21 mouse cellular contexts compared by ENCODE assay signal in the genomic region with DNA sequence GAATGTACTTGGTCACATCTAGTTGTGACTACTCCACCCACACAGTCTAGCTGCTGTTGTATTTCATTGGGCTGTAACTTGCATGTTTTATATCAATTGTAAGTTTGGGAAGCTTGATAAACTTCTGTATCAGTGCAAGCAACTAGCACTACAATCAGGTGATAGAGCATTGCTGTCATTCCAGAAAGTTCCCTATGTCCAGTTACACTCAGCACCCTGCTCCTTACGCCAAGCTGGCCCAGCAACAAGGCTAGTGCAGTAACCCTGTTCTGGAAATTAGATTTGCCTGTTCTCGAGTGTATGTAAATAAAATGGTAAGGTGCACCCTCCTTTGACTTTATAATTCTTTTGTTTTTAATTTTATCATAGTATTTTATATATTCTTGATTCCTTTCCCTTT. TPM values are rescaled to one million over a fixed set of nuclear protein-coding genes. Genes with fewer than 3 reads are reported as not detected.
A peak's percentile ranks its signal among the peaks of the same experiment; 100 is the strongest.
DNase-seq lines count a peak whose midpoint lies in the region; ATAC-seq and TF ChIP-seq lines count a peak whose summit lies in the region.
"Had no signal": no experiment of that assay in that cellular context is flagged by ENCODE, and none has a peak within 500 bp of the region (broad histone marks: within the 10 kb centered on the region; RNA-seq: fewer than 3 reads in every experiment).

No protein-coding gene starts in this region.

- no peaks in the 10 kb centered on the region for H3K9me3 ChIP-seq in heart, embryonic 12.5 days (replicated peaks)
- H3K9me3 ChIP-seq in intestine, embryonic 14.5 days (ENCODE audit: control insufficient read depth, low read length) = no peaks in the 10 kb centered on the region
- H3K9me3 ChIP-seq in intestine, embryonic 15.5 days = no peaks in the 10 kb centered on the region
- no peaks in the 10 kb centered on the region for H3K9me3 ChIP-seq in lung, embryonic 14.5 days (ENCODE audit: low read depth, low read length)
- no peaks in the 10 kb centered on the region for H3K9me3 ChIP-seq in limb, embryonic 15.5 days
- H3K9me3 ChIP-seq: forebrain, embryonic 12.5 days had no signal

- peak overlapping the region; percentile 45 for H3K27ac ChIP-seq in heart, embryonic 12.5 days (ENCODE audit: poor library complexity, severe bottlenecking)
- 0 out of 2 replicates have a peak overlapping the region, but pooled peaks have one; percentile 57 for H3K27ac ChIP-seq in intestine, embryonic 14.5 days (ENCODE audit: low read depth)
- no peak overlapping the region for H3K27ac ChIP-seq in intestine, embryonic 15.5 days
- peak overlapping the region; percentile 78 for H3K27ac ChIP-seq in lung, embryonic 14.5 days (ENCODE audit: low read depth)
- H3K27ac ChIP-seq in limb, embryonic 15.5 days = peak overlapping the region; percentile 34; the same call in 1 of the 2 replicates
- H3K27ac ChIP-seq: forebrain, embryonic 12.5 days; hindbrain, embryonic 14.5 days had no signal

- H3K36me3 ChIP-seq in heart, embryonic 12.5 days = peaks cover 18% of the 10 kb centered on the region
- H3K36me3 ChIP-seq in intestine, embryonic 14.5 days (ENCODE audit: control insufficient read depth, insufficient read depth, low read length) = peaks cover 28% of the 10 kb centered on the region
- 0 out of 2 replicates have a peak, but pooled peaks cover 3% of the 10 kb centered on the region for H3K36me3 ChIP-seq in intestine, embryonic 15.5 days
- peaks cover 19% of the 10 kb centered on the region for H3K36me3 ChIP-seq in lung, embryonic 14.5 days (ENCODE audit: insufficient read depth)
- 0 out of 2 replicates have a peak, but pooled peaks cover 11% of the 10 kb centered on the region for H3K36me3 ChIP-seq in limb, embryonic 15.5 days

- WGBS in heart, embryonic 12.5 days = 45% methylated on average over 2 of the region's 2 CpGs
- WGBS in intestine, embryonic 14.5 days = 62% methylated on average over 2 of the region's 2 CpGs
- WGBS in intestine, embryonic 15.5 days = 74% methylated on average over 2 of the region's 2 CpGs
- 70% methylated on average over 2 of the region's 2 CpGs for WGBS in lung, embryonic 14.5 days
- WGBS in limb, embryonic 15.5 days = 77% methylated on average over 2 of the region's 2 CpGs

- no peak for DNase-seq in heart, adult 8-10 months (ENCODE audit: low spot score)
- peak; percentile 35 for DNase-seq in intestine, embryonic 14.5 days (ENCODE audit: low spot score)
- DNase-seq in lung, embryonic 14.5 days = no peak
- DNase-seq in lung, adult 18-20 months = no peak
- DNase-seq in layer of hippocampus, postnatal 10 days (ENCODE audit: low spot score in 2 of 2) = no peak
- DNase-seq: adrenal gland, postnatal 36 days; cerebellum, adult 11 months; cerebellum, adult 9-11 months; gastrocnemius, postnatal 25 days; kidney, adult 9 months; lung, postnatal 10 days; right cerebral cortex, adult 18-20 months had no signal

- ATAC-seq in heart, embryonic 12.5 days (ENCODE audit: insufficient number of reproducible peaks, low FRiP score) = peak; percentile 57; the same call in 1 of the 2 replicates
- ATAC-seq in intestine, embryonic 14.5 days (replicated peaks; ENCODE audit: low FRiP score, low TSS enrichment, low read depth) = no peak
- no peak for ATAC-seq in intestine, embryonic 15.5 days
- ATAC-seq in lung, embryonic 14.5 days (ENCODE audit: insufficient read depth) = no peak
- no peak for ATAC-seq in limb, embryonic 15.5 days (ENCODE audit: insufficient number of reproducible peaks, low FRiP score, low TSS enrichment, low read depth)
- ATAC-seq: inflammation-experienced regulatory T-cells, adult 6 months; Patski had no signal

- TF ChIP-seq CTCF in lung, embryonic 14.5 days (IDR thresholded peaks at IDR 0.05; ENCODE audit: low read depth) = no peak

- peaks cover 18% of the 10 kb centered on the region for H3K4me1 ChIP-seq in heart, embryonic 12.5 days (replicated peaks)
- peaks cover 15% of the 10 kb centered on the region for H3K4me1 ChIP-seq in intestine, embryonic 14.5 days (replicated peaks; ENCODE audit: control insufficient read depth, insufficient read depth, low read length)
- H3K4me1 ChIP-seq in intestine, embryonic 15.5 days (replicated peaks) = peaks cover 10% of the 10 kb centered on the region; the same call in 1 of the 2 replicates
- H3K4me1 ChIP-seq in lung, embryonic 14.5 days (ENCODE audit: insufficient read depth) = peaks cover 4% of the 10 kb centered on the region; the same call in 1 of the 2 replicates
- peaks cover 12% of the 10 kb centered on the region for H3K4me1 ChIP-seq in limb, embryonic 15.5 days
- H3K4me1 ChIP-seq: forebrain, embryonic 12.5 days had no signal

- no peaks in the 10 kb centered on the region for H3K27me3 ChIP-seq in heart, embryonic 12.5 days (replicated peaks)
- H3K27me3 ChIP-seq in intestine, embryonic 14.5 days (replicated peaks; ENCODE audit: control insufficient read depth, insufficient read depth, low read length) = no peaks in the 10 kb centered on the region
- no peaks in the 10 kb centered on the region for H3K27me3 ChIP-seq in intestine, embryonic 15.5 days (replicated peaks)
- no peaks in the 10 kb centered on the region for H3K27me3 ChIP-seq in lung, embryonic 14.5 days (ENCODE audit: insufficient read depth, low read length)
- no peaks in the 10 kb centered on the region for H3K27me3 ChIP-seq in limb, embryonic 15.5 days
- H3K27me3 ChIP-seq: forebrain, embryonic 12.5 days; Patski had no signal

- peak overlapping the region; percentile 21; the same call in 1 of the 2 replicates for H3K4me2 ChIP-seq in heart, embryonic 12.5 days
- H3K4me2 ChIP-seq in intestine, embryonic 14.5 days (ENCODE audit: low read length) = no peak overlapping the region
- no peak overlapping the region for H3K4me2 ChIP-seq in intestine, embryonic 15.5 days (replicated peaks)
- H3K4me2 ChIP-seq in lung, embryonic 14.5 days = no peak overlapping the region
- H3K4me2 ChIP-seq in limb, embryonic 15.5 days = no peak overlapping the region
- H3K4me2 ChIP-seq: forebrain, embryonic 12.5 days; hindbrain, embryonic 14.5 days; midbrain, embryonic 11.5 days had no signal

- no peak overlapping the region for H3K4me3 ChIP-seq in heart, embryonic 12.5 days
- H3K4me3 ChIP-seq in intestine, embryonic 14.5 days (ENCODE audit: low read depth, low read length) = no peak overlapping the region
- H3K4me3 ChIP-seq in intestine, embryonic 15.5 days (replicated peaks) = no peak overlapping the region
- H3K4me3 ChIP-seq in lung, embryonic 14.5 days (ENCODE audit: low read depth, low read length) = no peak overlapping the region
- no peak overlapping the region for H3K4me3 ChIP-seq in limb, embryonic 15.5 days
- H3K4me3 ChIP-seq: erythroblast, embryonic 14.5 days; forebrain, embryonic 12.5 days had no signal

- H3K9ac ChIP-seq in heart, embryonic 12.5 days = no peak overlapping the region
- H3K9ac ChIP-seq in intestine, embryonic 14.5 days (ENCODE audit: low read length) = no peak overlapping the region
- no peak overlapping the region for H3K9ac ChIP-seq in intestine, embryonic 15.5 days
- H3K9ac ChIP-seq in lung, embryonic 14.5 days = no peak overlapping the region
- H3K9ac ChIP-seq in limb, embryonic 15.5 days = no peak overlapping the region
- H3K9ac ChIP-seq: forebrain, embryonic 12.5 days; hindbrain, embryonic 14.5 days had no signal

RNA-seq across cellular contexts. Expression of a gene that starts 19.6 kb away (rescaled TPM):
- polyA plus RNA-seq in heart, embryonic 12.5 days (2016; fragmentation: Nextera tagmentation; extraction: Ambion mirVana) = 28.7 and 32.3 TPM in 2 replicates
- 1 to 10 TPM; 3.9 to 4.8 (median 4.5) TPM for total RNA-seq in heart, adult 8-10 months (2022)
- 54.7 and 58.7 TPM in 2 replicates for polyA plus RNA-seq in intestine, embryonic 14.5 days (2014; fragmentation: Nextera tagmentation; extraction: Ambion mirVana)
- 45.8 and 51.1 TPM in 2 replicates for polyA plus RNA-seq in intestine, embryonic 15.5 days (2015; fragmentation: Nextera tagmentation; extraction: Ambion mirVana)
- polyA plus RNA-seq in lung, embryonic 14.5 days (2014; fragmentation: Nextera tagmentation; extraction: Ambion mirVana) = 36.9 and 39.5 TPM in 2 replicates
- 35.5 and 38.5 TPM in 2 replicates for polyA plus RNA-seq in limb, embryonic 15.5 days (2015; fragmentation: Nextera tagmentation; extraction: Ambion mirVana)
- 10 to 100 TPM; 24.3 to 25.5 TPM for total RNA-seq in layer of hippocampus, postnatal 10 days (2021)
